Mouse (Mus musculus): Measurements from ENCODE around the gene Wdr24.
"Not testable (repeated sequence)": the region's sequence is repeated elsewhere in the genome, so short reads cannot be mapped to it uniquely, and the experiment has no call there.

Wdr24 gene

DNA sequence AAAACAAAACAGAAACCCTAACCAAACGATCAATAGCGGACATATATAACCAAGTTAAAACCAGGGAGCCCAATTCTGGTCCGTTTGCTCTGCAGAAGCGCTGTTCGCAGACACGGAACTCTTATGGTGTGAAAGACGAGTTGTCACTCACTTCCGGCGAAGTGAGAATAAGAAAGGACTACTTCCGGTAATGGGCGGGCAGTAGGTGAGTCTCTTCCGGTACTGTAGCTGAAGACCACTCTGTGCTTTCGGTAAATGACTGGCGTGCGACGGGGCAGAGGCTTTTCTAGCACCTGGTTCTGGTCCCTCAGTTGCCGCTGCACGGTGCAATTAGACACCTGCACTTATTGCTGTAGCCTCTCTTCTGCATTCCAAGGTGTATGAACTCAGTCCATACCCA lies at the start of gene Wdr24:
Wdr24 (plus strand) TSS at position 176 of the 400 bp plus-strand sequence.
- peak; percentile 77 for DNase-seq

DNA sequence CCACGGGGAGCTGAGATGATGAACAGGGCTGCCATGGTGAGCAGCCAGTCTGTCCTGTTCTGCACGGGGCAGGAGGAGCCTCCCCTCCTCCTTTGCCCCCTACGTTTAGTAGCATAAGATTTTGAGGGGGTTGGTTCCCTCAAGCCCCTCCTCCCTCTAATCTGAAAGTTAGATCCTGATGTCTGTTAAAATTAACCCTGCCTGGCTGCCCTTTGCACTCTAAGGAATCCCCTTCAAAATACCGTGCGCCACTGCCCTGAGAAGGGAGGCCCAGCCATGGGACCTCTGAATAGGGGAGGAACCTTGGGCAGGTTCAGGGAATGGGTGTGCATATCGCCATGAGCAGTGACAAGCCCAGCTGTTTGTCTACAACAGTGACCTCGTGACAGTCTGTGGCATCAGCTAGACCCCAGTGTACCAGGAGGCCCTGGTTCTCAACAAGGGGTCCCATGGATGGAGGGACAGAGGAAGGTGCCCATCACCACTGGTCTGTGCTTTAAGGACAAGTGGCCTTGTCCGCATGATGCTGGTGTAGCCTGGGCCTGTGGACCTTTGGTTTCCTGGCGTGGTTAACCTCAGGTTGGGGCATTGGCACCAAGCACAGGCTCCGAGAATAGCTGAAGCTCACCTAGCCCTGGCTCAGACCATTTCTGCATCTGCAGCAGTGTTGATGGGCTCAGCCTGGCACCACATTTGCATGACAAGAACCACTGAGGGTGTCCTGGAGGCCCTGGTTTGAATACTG lies 47.9 kb upstream of the Wdr24 start:
- DNase-seq, result no peak

DNA sequence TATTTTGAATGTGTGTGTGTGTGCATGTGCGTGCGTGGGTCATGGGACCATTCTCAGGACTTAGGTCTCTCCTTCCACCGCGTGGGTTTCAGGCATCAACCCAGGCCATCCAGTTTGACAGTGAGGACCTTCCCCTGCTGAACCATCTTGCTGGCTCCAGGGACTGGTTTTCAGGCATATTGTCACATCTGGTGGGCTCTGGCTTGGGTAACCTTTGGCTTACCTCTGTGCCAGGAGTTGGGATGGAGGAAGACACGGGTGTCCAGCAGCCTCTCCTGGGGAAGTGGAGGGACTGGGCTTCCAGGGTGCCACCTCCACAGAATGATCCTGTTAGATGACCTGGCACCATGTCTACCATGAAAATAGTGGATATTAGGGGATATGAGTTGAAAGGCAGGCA lies 45.5 kb upstream of the Wdr24 start:
- DNase-seq, result no peak

DNA sequence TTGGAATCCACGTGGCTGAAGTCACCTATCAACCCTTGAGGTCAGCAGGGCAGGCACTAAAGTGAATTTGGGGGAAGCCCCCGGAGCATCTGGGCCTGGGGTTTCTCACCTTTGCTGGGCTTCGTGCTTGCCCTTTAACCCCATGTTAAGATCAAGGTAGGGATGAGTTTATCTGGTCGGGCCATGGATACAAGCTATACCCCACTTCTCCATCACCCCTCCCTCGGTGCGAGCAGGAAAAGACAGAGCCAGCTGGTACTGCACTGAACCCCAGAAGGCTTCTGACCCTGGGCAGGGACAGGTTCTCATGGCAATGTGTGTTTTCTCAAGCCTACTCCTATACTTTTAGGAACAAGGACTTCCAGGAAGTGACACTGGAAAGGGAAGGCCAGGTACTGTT lies 42.1 kb upstream of the Wdr24 start:
- no peak for DNase-seq

DNA sequence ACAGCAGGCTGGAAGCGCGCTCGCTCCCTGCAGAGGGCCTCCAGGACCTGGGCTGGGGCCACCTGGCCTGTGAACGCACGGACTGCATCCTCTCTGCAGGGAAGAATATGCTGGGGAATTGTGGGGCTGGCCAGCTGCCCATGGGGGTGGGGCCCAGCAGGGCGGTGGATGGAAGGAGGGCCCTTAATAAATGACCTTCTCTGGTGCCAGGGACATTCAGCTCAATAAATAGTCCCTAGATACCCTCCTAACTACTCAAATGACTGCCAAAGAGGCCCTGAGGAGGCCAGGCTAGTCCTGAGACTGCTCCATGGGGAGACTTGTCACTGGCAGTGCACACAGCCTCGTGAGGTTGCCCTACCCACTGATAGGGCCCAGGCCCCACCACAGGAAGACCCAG lies 40.3 kb upstream of the Wdr24 start:
- no peak for DNase-seq

DNA sequence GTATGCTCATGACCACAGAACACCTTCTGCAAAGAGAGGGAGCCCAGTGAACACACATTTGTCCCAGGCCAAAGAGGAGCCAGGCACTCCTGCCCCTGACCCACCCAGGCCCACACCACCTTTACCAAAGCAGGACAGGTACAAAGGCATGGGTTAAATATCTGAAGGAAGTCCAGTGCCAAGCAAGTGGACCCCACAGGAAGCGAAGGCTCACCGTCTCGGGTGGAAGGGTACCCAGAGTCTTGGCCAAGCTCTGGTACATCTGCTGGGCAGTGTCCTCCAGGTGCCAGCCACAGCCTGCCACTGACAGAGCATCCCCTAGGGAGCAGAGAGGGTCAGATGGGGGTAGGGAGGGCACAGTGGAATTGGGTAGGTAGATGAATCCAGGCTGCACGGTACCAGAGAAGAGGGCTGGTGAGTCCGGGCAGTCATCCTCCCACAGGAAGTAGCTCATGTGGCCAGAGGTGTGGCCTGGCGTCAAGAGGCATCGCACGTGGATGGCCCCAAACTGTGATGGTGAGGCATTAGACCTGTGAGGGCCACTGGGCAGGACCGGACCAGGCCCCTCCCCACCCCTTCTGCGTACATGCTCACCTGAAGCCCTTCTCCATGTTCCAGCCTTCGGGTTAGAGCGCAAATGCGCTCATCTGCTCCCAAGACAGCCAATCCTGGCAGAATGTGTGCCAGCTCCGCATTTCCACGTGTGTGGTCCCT lies 39.4 kb upstream of the Wdr24 start:
- no peak for DNase-seq

DNA sequence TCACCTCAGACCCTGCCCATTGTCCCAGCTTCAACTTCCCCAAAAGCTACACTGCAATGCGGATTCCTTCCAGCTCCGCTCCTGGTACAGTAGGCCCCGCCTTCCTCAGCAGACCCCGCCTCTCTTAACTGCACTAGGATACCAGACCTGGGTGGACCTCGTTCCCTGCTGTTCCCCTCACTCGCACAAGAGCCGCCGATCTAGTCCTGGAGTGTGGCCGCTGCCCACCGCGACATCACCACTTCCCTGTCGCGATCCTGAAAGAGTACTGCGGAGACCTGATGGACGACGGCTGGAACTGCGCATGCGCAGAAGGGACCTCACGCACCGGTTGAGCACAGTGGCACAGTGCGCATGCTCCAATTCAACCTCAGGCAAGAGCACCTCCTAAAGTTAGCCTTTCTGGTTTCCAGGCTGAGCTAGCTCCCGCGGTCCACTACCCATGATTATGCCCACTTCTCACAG lies 38.1 kb upstream of the Wdr24 start, which contains the start of gene Haghl:
Haghl (minus strand) TSS at position 393 of the 465 bp plus-strand sequence.
- DNase-seq, result peak; percentile 97

DNA sequence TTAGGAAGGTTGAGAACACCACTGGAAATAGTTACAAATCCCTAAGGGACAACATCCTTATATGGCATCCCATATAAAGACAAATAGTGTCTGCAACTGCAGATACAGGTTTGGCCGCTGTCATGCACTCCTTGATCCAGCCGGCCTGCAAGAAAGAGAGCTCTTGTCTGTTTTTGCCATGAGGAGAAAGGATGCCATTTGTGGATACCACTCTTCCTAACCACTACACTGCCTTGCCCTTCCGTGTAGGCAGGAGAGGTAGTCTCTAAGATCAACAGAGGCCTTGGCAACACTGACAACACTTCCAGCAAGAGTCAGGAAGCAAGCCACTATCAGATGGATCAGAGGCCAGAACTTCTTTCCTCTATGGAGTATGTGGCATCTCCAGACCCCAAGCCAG lies 37.1 kb upstream of the Wdr24 start, which contains the start of gene Ccdc78:
Ccdc78 (plus strand) TSS at position 301 of the 400 bp plus-strand sequence.
- no peak for DNase-seq

DNA sequence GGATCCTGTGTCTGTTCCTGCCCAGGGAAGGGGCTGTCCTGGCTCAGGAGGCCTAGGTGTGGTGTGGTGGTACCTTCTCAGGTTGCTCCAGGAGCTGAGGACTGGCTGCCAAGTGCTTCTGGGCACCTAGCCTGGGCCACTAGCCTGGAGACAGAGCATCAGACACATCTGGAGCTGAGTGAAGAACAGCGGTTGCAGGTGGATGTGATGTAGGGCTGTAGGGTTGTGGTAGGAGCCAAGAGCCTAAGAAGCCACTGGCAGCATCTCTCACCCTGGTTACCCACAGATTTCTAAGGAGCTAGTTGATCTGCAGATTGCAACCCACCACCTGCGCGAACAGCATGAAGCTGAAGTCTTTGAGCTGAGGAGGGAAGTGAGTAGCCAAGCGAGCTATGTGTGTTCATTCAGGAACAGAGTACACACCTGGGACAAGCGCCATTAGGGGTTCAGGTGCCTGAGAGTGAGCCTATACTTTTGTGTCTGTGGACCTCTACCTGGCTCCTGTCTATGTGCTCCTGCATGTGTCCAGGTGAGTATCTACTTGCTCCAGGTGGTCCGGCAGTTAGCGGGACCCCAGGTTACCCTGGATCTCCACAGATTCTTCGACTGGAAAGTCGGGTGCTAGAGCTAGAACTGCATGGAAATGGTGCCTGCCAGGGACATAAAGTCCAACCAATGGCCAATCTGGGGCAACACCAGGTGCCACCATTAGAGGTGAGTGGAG lies 36.5 kb upstream of the Wdr24 start:
- DNase-seq, result no peak

DNA sequence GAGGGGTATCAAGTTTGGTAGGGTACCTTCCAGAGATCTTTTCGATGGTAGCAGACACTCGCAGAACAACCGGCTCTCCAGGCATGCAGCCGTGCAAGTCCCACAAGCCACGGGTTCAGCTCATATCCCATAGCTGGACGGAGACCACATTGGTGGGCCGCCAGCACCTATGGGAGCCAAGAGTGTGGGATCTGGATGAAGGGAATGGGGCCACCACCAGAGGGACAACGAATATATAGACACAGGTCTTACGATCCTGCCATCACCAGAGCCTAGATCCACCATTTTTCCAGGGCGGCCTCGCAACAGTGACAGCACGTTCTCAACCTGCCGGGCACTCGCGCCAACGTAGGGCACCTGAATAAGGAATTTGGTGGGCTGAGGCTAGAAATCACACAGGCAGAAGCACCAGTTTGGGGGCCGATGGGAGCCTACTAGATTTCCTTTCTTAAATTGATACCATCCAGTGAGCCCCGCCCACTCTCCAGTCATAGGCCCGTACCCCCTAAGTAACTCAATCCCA lies 32.0 kb upstream of the Wdr24 start:
- DNase-seq, result no peak

DNA sequence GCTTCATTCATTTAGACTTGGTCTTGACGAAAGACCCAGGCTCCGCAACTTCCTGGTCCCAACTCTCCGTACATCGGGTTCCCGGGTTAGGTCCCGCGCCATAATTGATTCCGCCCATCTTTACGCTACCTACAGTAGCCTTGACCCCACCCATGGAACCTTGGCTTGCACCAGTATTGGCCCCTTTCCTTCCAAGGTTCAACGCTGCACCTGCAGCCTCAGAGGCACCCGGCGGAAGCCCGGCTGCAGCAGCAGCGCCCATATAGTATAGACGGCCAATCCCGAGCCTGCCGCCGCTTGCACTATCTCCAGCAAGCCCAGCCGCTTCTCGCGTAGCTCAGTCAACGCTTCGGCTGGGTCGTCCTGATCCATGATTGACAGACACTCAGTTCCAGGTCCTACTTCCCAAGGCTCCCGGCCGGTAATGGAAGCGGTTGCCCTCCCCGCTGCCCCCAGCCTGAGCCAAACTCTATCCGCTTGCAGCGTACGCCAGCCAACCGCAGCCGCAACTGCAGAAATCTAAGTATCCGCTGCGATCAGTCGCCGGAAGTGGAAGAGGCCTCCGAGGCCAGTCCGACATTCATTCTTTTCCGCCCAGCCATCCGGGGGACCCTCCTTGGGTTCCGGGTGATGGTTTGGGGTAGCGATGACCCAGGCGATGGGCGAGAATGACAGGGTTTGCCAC lies 31.4 kb upstream of the Wdr24 start:
- DNase-seq, result peak; percentile 89

DNA sequence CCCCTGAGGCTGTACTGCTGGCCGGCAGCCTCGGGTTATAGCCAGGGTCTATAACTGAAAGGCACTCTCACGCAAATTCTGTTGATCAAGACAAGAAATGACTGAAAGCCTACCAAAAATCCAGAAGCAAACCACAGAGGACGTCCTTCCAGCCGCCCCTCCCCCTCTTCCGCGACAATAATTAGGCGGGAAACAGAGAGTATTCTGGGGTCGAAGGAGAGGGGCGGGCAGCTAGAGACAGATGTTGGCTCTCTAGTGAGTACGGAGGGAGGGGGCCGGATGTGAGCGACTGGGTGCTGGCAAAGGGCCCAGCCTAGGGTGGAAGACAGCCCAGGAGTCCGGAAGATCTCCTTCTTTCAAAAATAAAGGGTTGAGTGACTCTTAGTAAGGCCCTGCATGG lies 30.8 kb upstream of the Wdr24 start, which contains the start of gene Fam173a:
Fam173a (minus strand) TSS at position 287 of the 400 bp plus-strand sequence.
- peak; percentile 84 for DNase-seq

DNA sequence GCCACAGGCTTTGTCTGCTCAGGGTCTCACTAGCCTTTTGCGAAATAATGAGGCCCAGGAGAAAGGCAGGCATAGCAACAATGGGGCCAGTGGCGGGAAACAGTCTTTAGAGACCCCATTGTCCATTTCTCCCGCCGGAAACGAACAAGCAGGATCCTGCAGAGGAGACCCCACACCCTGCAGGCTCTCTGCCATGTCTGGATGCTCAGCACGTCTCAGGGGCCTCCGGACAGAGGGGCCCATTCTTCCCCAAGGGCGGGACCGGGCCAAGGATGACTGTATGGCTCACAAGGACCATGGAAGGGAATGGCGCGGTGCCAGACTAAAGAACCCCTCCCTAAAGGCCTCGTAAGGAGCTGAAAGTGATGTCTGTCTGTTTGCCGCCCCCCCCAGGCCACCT lies 29.2 kb upstream of the Wdr24 start:
- no peak for DNase-seq

DNA sequence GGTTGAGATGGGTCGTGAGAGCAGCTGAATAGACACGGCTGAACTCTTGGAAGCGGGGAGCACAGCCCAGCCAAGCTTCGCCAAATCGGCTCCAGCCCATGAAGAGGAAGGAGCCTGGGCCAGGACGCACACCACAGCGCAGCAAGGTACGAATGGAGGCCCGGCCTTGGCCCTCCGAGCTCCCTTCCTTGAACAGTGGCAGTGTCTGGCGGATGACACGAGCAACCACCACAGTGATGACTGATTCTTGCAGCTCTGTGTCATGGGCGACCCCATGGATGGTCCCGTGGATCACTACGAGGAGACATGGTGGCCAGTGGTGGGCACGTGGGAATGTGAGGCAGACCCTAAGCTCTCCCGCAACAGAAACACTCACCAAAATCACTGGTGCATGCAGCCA lies 28.4 kb upstream of the Wdr24 start:
- no peak for DNase-seq

DNA sequence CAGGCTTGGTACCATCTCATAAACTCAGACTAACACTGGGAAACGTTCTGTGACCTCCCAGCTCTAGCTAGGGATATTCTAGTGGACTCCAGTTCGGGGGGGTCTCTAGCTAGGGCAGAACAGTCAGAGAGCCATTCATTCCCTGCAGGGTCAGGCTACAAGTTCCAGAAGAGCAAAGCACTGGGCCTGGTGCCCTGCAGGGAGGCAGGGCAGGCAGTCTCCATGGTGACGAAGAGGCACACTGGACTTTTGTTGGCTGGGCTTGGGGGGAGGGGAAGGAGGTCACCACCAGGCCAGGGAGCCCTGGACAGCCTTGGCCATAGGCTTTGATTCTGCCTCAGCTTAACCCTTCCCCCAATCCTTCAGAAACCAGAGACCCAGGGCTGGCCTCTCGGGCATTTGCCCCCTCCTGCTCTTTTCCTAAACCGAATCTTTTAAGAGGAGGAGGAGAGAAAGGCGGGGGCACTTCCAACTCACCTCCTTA lies 27.8 kb upstream of the Wdr24 start, which contains the start of gene AC134908.4:
AC134908.4 (minus strand) TSS at position 51 of the 484 bp plus-strand sequence.
- DNase-seq, result no peak

DNA sequence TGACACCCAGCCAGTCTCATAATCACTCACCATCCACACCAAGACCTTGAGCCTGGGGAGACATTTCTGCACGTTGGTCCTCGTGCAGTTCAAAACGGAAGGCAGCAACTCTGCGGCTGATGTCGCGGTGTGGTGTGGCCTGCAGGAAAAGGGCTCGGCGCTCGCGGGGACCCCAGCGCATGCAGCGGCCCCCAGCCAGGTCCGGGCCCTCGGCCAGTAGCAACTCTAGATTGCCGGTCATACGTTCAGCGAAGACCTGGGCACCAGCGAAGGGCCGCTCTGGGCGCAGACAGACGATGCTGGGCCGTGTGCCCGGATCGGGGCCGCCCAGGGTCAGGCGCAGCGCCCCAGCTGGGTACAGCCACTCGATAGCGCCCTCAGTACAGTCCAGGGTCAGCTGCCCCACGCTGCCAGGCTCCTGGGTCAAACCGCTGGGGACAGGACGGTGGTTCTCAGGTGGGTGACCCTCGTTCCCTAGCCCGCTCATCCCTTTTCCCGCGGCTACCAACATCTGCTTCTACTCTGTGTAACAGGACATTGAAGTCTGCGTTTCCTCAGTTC lies 27.1 kb upstream of the Wdr24 start:
- no peak for DNase-seq

DNA sequence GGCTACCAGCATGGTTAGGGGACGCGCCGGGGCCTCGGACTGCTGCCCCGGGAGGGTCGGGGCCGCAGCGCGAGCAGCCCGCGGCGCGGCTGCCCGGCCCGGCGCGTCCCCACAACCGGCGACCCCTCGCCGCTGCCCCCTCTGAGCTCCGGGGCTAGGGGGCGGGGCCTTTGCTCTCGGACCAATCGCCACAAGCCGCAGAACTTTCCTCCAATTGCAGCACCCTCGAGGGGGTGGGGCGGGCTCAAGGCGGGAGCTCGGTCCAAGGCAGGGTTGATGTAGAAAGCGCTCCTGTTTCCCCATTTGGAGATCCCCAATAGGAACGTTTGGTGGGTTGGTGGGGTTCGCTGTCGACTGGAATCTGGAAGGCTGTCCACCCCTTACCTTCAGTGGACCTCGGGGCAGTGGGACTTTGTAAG lies 26.5 kb upstream of the Wdr24 start, which contains the start of gene Metrn:
Metrn (minus strand) TSS at position 186 of the 419 bp plus-strand sequence.
- DNase-seq, result peak; percentile 86

DNA sequence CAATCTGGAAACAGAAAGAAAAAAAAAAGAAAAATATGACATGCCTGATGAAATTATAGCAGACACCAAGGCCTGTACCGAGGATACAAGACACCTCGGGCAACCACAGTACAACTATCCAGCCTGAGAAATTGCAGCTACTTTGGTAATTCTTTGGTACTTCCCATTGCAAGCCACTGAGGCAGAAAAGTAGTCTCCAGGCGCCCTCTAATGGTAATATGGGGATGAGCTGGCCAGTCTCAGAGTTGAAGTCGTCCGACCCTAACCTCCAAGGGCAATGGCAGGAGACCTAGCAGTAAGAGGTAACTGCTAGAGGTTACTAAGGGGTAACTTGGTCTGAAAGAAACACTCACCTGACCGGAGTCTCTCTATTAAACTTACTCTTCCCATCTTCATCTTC lies 22.4 kb upstream of the Wdr24 start:
- DNase-seq, result peak; percentile 78

DNA sequence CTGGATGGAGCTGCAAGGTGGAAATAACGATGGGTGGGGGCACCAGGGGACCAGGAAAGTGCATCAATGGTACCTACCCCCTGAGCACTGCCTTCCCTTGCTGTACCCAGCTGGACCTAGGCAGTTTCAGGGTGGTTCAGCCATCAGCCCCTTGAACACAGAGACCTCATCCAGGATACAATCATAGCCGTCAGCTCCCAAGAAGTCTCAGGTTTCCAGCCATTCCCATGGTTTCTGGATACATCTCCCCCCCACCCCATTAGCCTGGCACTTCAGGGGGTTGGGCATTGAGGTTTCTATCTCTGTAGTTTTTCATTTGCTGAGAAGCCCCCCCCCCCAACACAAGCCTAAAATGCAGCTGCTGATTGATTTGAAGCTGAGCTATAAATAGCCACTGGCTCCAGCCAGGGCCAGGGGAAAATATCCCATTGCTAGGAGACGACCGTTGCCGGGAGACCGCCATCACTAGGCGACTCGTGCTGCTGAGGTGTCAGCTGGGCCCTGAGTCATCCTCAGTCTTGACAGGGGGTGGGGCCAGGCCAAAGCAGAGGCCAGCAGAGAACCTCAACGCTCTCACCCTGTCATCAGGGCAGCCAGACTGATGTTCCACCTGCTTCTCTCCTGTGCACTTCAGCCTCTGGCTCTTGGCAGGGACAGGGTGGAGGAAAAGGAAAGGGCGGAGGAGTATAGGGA lies 20.5 kb upstream of the Wdr24 start:
- DNase-seq, result no peak

DNA sequence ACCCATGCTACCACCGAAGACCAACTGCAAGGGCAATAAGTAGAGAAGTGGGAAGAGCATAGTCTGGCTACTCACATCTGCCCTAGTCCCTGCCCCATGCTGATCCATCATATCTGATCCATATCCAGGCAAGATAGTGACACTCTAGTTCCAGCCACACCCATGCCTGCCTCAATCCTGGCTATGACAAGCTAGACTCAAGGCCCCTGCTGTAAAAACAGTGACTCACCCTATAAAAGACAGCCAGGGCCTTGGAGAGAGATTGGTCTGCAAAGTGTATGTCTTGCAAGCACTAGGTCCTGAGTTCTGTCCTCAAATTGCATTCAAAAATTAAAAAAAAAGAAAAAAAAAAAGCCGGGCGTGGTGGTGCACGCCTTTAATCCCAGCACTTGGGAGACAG lies 16.9 kb upstream of the Wdr24 start:
- no peak for DNase-seq

DNA sequence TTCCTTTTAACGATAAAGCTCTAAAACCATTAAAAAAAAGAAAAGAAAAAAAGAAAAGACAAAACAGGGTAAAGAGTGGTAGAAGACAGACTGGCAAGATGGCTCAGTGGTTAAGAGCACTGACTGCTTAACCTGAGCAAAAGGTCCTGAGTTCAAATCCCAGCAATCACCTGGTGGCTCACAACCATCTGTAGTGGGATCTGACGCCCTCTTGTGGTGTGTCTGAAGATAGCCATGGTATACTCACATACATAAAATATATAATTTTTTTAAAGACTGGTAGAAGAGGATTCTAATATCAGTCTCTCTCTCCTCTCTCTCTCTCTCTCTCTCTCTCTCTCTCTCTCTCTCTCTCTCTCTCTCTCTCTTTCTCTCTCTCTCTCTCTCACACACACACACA lies 16.0 kb upstream of the Wdr24 start:
- DNase-seq, result not testable (repeated sequence)

Data from lung, postnatal 14 days (tissue).